Mouse (Mus musculus) G1E (cell line): Measurements from ENCODE around the gene B9d2.

ENCODE experiments used
- CTCF ChIP-seq: IDR thresholded peaks from 2 replicates; pipeline ENCODE4 v1.5.1; 2012; ENCODE audit warnings: low read depth, low read length, inconsistent platforms, mixed read lengths
- GATA1 ChIP-seq: IDR thresholded peaks from 2 replicates; pipeline ENCODE4 v1.6.1; 2012; ENCODE audit warnings: borderline replicate concordance, low read length, inconsistent platforms, mixed read lengths
- GATA2 ChIP-seq: IDR thresholded peaks from 2 replicates; pipeline ENCODE4 v1.6.1; 2012; ENCODE audit warnings: low read depth, low read length, inconsistent platforms, borderline replicate concordance
- POLR2AphosphoS5 ChIP-seq: IDR thresholded peaks from 2 replicates; pipeline ENCODE4 v1.6.1; 2012; ENCODE audit warnings: low read depth, low read length, inconsistent platforms; ENCODE audit not compliant: insufficient replicate concordance
- TAL1 ChIP-seq: conservative IDR thresholded peaks from 2 replicates; pipeline ENCODE4 v1.6.1; 2012; ENCODE audit warnings: low read depth, low read length, inconsistent platforms, mixed read lengths

GRCm38 (mm10) chr7:25704716-25705364 is 24.3 kb downstream of the B9d2 start:
- TF ChIP-seq GATA1, result no peak
- no peak for TF ChIP-seq CTCF
- no peak for TF ChIP-seq TAL1
- no peak for TF ChIP-seq POLR2AphosphoS5
- no peak for TF ChIP-seq GATA2
